Mouse (Mus musculus): ENCODE data around the gene Dgcr8. TPM values are rescaled to one million over a fixed set of nuclear protein-coding genes. Genes with fewer than 3 reads are reported as not detected.
"Not testable (repeated sequence)": the region's sequence is repeated elsewhere in the genome, so short reads cannot be mapped to it uniquely, and the experiment has no call there.

Dgcr8 gene
- polyA plus RNA-seq (2015; fragmentation: Nextera tagmentation; extraction: Ambion mirVana), result 40.0 and 41.9 TPM in 2 replicates

DNA sequence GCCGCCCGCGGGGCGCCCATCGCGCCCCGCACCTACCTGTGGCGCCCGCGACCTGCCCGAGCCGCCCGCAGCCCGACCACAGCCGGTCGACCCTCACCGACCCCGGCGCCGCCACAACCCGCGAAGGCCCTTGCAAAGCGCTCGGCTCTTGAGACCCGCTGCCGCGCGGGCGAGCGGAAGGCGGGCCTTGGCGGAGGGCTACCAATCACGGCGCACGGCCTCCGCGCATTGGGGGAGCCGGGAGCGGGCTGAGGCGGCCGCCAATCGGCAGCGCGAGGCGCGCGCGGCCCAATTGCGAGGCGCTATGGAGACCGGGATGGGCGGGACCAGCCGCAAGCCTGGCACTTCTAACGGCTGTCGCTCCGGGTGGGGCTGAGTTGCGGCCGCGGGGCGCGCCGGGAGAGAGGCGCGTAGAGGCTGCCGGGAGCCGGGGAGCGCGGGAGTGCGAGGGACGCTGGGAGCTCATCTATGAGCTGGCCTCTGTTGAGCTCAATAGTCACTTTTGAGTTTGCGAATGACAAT, at the start of gene Dgcr8:
Gene Dgcr8 (minus strand): TSS at position 180 of the 522 bp plus-strand sequence.
- H3K9ac ChIP-seq, result peak within 1 kb of the TSS; percentile 99
- no peaks in the 10 kb centered on the region for H3K9me3 ChIP-seq
- peak within 1 kb of the TSS; percentile 89 for H3K27ac ChIP-seq
- peak within 1 kb of the TSS; percentile 96 for H3K4me3 ChIP-seq
- H3K4me1 ChIP-seq, result peaks cover 29% of the 10 kb centered on the region
- under 1% methylated on average over 55 of the region's 71 CpGs for WGBS
- ATAC-seq (ENCODE audit: low FRiP score, low read depth), result peak; percentile 99
- H3K36me3 ChIP-seq, result peaks cover 15% of the 10 kb centered on the region
- no peaks in the 10 kb centered on the region for H3K27me3 ChIP-seq
- peak within 1 kb of the TSS; percentile 96 for H3K4me2 ChIP-seq (replicated peaks)

DNA sequence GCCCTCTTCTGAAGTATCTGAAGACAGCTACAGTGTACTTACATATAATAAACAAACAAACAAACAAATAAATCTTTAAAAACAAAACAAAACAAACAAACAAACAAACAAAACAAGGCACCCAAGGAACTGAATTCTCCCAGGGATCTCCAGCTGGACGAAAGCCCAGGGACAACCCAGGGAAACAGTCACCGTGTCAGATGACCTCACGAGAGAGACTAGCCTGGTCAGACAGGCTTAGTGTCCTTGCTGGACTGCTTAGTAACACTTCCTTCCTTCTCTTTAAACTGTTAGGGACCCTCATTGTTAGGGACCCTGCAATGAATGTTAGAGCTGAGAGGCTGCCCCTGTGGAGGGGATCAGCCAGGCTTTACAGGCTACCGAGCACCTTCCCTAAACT, 48.2 kb upstream of the Dgcr8 start:
- WGBS, result 88% methylated on average over 4 of the region's 4 CpGs
- no peaks in the 10 kb centered on the region for H3K9me3 ChIP-seq
- ATAC-seq (ENCODE audit: low FRiP score, low read depth), result no peak

DNA sequence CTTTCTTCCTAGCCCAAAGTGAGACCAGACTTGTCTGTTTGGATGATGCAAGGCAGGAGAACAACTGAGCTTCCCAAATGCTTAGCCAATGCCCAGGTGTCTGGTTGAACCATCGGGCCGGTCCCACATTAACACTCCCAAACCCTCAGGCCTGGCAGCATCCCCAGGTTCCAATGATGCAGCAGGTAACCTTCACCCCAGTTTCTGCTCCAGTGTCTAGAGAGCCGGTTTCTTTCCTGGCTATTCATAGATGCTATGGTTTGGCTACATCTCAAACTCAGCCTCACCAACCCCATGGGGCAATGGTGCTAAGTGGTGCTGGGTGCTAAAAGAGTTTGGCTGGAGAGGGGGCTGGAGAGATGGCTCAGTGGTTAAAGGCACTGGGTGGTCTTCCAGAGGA, 46.9 kb upstream of the Dgcr8 start:
- no peak overlapping the region for H3K4me2 ChIP-seq (replicated peaks)
- no peak overlapping the region for H3K27ac ChIP-seq
- H3K4me1 ChIP-seq, result no peaks in the 10 kb centered on the region
- H3K4me3 ChIP-seq, result no peak overlapping the region
- H3K9ac ChIP-seq, result no peak overlapping the region
- H3K36me3 ChIP-seq, result 0 out of 2 replicates have a peak, but pooled peaks cover 4% of the 10 kb centered on the region
- WGBS, result 90% methylated on average over 3 of the region's 3 CpGs
- no peak for ATAC-seq (ENCODE audit: low FRiP score, low read depth)
- H3K9me3 ChIP-seq, result no peaks in the 10 kb centered on the region
- no peaks in the 10 kb centered on the region for H3K27me3 ChIP-seq

More for the DNA sequence above, 48.2 kb upstream of the Dgcr8 start:
- Histone ChIP-seq H3K9ac (no peak overlapping the region), H3K27ac (no peak overlapping the region), H3K4me1 (no peaks in the 10 kb centered on the region), H3K4me2 (replicated peaks) (no peak overlapping the region), H3K4me3 (no peak overlapping the region), H3K36me3 (no peaks in the 10 kb centered on the region), H3K27me3 (no peaks in the 10 kb centered on the region)

DNA sequence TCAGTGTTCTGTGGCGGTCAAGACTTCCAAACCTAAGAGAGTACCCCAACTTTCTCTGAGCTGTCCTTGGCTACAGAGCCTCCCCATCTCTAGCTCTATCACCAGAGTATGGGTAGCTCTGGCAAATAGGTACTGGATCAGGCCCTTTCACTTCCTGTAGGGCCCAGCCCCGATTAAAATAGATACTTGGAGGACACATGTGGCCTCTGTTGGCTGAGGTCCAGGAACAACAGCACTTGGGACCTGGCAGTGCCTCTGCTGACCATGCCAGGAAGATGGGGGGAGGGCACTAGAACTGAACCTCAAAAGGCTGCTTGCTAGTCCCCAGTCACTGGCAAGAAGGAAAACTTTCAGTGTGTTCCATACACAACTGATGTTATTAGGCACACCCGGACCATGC, 44.9 kb upstream of the Dgcr8 start:
- Histone ChIP-seq H3K27ac (no peak overlapping the region), H3K36me3 (0 out of 2 replicates have a peak, but pooled peaks cover 4% of the 10 kb centered on the region), H3K9me3 (no peaks in the 10 kb centered on the region), H3K4me1 (no peaks in the 10 kb centered on the region), H3K4me2 (replicated peaks) (no peak overlapping the region), H3K9ac (no peak overlapping the region), H3K4me3 (no peak overlapping the region), H3K27me3 (no peaks in the 10 kb centered on the region)
- no peak for ATAC-seq (ENCODE audit: low FRiP score, low read depth)
- 81% methylated on average over 3 of the region's 3 CpGs for WGBS

DNA sequence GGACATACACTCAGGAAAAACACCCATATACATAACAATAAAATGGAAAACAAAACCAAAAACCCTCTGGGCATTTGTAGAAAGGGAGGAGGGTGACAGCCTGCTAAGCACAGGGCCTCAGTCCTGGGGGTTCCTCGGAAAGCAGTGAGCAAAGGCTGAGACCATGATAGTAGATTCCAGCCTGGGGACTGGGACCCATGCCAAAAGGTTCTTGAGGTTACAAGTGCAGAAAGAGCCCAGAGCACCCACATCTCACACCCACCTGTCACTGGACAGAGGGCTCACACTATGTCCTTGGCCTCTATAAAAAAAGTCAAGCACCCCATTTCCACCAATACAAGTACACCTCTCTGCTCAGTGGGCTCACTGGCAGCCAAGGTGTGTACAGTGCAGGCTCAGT, 39.5 kb upstream of the Dgcr8 start:
- Histone ChIP-seq H3K9ac (no peak overlapping the region), H3K4me2 (replicated peaks) (no peak overlapping the region), H3K27me3 (no peaks in the 10 kb centered on the region), H3K36me3 (peaks cover 8% of the 10 kb centered on the region; the same call in 1 of the 2 replicates), H3K4me3 (no peak overlapping the region), H3K27ac (no peak overlapping the region), H3K4me1 (no peaks in the 10 kb centered on the region), H3K9me3 (no peaks in the 10 kb centered on the region)
- ATAC-seq (ENCODE audit: low FRiP score, low read depth), result no peak
- WGBS, result 86% methylated on average over 1 of the region's 1 CpGs

DNA sequence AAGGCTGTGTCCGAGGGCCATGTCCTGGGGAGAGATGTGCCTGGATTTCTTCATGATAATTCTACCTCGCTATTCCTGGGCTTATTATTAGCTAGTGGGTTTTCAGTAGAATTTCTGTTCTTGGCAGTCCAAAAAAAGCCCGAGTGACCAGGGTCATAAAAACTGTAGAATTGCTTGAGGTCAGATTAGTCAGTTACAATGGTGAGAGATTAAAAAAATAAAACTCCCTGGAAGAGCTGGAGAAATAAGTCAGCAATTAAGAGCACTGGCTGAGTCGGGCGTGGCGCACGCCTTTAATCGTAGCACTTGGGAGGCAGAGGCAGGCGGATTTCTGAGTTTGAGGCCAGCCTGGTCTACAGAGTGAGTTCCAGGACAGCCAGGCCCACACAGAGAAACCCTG, 38.9 kb upstream of the Dgcr8 start:
- ATAC-seq (ENCODE audit: low FRiP score, low read depth), result no peak
- H3K36me3 ChIP-seq, result peaks cover 8% of the 10 kb centered on the region; the same call in 1 of the 2 replicates
- no peaks in the 10 kb centered on the region for H3K27me3 ChIP-seq
- H3K9me3 ChIP-seq, result no peaks in the 10 kb centered on the region
- H3K4me1 ChIP-seq, result no peaks in the 10 kb centered on the region
- 93% methylated on average over 9 of the region's 9 CpGs for WGBS
- no peak overlapping the region for H3K9ac ChIP-seq
- H3K4me2 ChIP-seq (replicated peaks), result no peak overlapping the region
- no peak overlapping the region for H3K27ac ChIP-seq
- no peak overlapping the region for H3K4me3 ChIP-seq

DNA sequence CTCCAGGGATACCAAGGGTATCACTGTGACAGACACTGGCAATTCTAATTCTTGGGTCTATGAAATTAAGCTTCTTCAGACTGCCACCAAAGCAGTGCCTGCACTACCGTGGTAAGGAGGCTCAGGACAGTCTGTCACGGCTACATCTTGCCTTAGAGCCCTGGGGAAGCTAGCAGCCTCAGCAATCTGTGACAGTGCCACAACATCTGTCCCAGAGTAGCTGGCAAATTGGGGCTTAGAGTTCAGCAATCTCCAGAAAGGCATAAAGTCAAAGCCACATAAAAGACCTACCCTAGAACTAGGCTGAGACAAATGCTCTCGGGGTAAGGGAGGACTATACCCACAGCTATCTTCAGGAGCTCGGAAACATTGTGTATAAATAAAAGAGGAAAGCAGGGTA, 36.7 kb upstream of the Dgcr8 start:
- Histone ChIP-seq H3K9ac (no peak overlapping the region), H3K27me3 (no peaks in the 10 kb centered on the region), H3K36me3 (peaks cover 4% of the 10 kb centered on the region; the same call in 1 of the 2 replicates), H3K4me1 (no peaks in the 10 kb centered on the region), H3K4me3 (no peak overlapping the region), H3K9me3 (no peaks in the 10 kb centered on the region), H3K27ac (no peak overlapping the region), H3K4me2 (replicated peaks) (no peak overlapping the region)
- no peak for ATAC-seq (ENCODE audit: low FRiP score, low read depth)
- WGBS, result 81% methylated on average over 4 of the region's 4 CpGs

DNA sequence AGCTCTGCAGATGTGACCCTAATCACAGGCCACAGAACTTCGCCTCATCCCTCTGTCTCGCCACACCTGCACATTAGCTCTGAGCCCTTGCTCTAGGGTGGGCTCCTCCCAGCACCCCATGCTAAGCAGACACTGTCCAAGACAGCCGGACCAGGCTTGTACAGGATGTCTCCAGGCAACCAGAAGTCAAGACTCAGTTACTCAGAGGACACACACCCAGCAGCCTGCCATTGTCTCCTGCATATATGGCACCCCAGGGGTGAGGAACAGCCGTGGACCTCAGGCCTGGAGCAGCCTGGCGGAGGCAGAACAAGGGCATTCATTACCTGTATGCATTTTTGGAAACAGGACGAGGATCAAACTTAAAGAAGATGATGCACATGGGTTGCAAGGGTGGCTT, 35.0 kb upstream of the Dgcr8 start:
- no peak overlapping the region for H3K4me2 ChIP-seq (replicated peaks)
- H3K27ac ChIP-seq, result no peak overlapping the region
- H3K27me3 ChIP-seq, result no peaks in the 10 kb centered on the region
- WGBS, result 82% methylated on average over 6 of the region's 6 CpGs
- no peaks in the 10 kb centered on the region for H3K9me3 ChIP-seq
- H3K4me3 ChIP-seq, result no peak overlapping the region
- H3K9ac ChIP-seq, result no peak overlapping the region
- H3K4me1 ChIP-seq, result no peaks in the 10 kb centered on the region
- no peak for ATAC-seq (ENCODE audit: low FRiP score, low read depth)
- H3K36me3 ChIP-seq, result peaks cover 7% of the 10 kb centered on the region; the same call in 1 of the 2 replicates

DNA sequence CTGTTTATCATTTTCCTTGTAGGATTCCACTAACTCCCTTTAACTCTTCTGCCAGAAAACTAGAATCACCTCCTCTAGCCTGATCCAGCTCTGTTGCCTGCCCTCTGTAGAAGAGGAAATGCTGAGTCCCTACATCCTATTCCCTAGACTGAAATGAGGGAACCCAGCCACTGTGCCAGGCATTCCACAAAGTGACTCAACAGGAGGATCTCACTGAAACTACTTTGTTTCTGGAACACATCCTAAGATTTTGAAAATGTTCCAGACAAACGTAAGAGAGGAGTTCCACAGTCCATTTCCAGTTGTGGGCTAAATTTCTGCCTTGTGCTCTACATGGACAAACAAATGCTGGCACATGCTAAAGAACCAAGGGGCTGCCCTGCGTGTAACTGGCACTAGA, 34.4 kb upstream of the Dgcr8 start:
- Histone ChIP-seq H3K9me3 (no peaks in the 10 kb centered on the region), H3K9ac (no peak overlapping the region), H3K4me2 (replicated peaks) (no peak overlapping the region), H3K4me1 (no peaks in the 10 kb centered on the region), H3K36me3 (peaks cover 7% of the 10 kb centered on the region; the same call in 1 of the 2 replicates), H3K27me3 (no peaks in the 10 kb centered on the region), H3K27ac (no peak overlapping the region), H3K4me3 (no peak overlapping the region)
- no peak for ATAC-seq (ENCODE audit: low FRiP score, low read depth)
- WGBS, result 83% methylated on average over 2 of the region's 2 CpGs

DNA sequence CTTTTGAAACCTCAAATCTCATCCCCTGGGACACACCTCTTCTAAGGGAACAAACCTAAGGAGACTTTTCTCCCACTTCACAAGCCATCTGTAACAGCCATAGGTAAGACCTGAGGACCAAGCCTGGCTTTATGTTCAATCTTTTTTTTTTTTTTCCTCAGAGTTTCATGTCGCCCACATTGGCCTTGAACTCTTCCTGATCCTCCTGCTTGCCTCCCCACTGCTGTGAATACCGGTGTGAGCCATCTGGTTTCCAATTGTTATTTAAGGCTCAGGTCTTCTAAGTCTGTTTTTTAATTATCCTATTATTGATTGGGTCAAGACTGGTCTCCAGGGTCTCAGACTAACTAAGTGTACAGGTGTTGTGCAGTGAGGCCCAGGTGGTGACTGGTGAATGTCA, 32.4 kb upstream of the Dgcr8 start:
- Histone ChIP-seq H3K4me3 (no peak overlapping the region), H3K27ac (no peak overlapping the region), H3K36me3 (peaks cover 7% of the 10 kb centered on the region; the same call in 1 of the 2 replicates), H3K27me3 (no peaks in the 10 kb centered on the region), H3K9me3 (no peaks in the 10 kb centered on the region), H3K9ac (no peak overlapping the region), H3K4me2 (replicated peaks) (no peak overlapping the region), H3K4me1 (no peaks in the 10 kb centered on the region)
- no peak for ATAC-seq (ENCODE audit: low FRiP score, low read depth)
- 71% methylated on average over 2 of the region's 2 CpGs for WGBS

DNA sequence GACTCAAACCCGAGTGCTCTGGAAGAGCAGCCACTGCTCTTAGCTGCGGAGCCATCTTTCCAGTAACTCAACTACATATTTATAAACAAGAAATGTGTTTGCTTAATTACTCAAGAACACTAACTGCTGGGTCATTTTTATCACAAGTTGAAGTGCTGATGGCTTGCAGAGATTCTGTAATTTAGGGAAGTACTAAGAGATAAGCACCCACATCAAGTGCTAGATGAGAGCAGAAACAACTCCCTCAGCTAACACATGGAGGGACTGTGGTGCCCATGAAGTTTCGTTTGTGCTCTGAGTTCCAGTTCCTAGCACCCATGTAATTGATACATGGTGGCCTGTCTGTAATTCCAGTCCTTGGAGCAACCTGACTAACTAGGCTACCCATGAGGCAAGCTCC, 29.9 kb upstream of the Dgcr8 start:
- Histone ChIP-seq H3K9ac (no peak overlapping the region), H3K36me3 (peaks cover 5% of the 10 kb centered on the region; the same call in 1 of the 2 replicates), H3K4me1 (no peaks in the 10 kb centered on the region), H3K27ac (no peak overlapping the region), H3K4me2 (replicated peaks) (no peak overlapping the region), H3K27me3 (no peaks in the 10 kb centered on the region), H3K4me3 (no peak overlapping the region), H3K9me3 (no peaks in the 10 kb centered on the region)
- ATAC-seq (ENCODE audit: low FRiP score, low read depth), result no peak
- 82% methylated on average over 3 of the region's 3 CpGs for WGBS

DNA sequence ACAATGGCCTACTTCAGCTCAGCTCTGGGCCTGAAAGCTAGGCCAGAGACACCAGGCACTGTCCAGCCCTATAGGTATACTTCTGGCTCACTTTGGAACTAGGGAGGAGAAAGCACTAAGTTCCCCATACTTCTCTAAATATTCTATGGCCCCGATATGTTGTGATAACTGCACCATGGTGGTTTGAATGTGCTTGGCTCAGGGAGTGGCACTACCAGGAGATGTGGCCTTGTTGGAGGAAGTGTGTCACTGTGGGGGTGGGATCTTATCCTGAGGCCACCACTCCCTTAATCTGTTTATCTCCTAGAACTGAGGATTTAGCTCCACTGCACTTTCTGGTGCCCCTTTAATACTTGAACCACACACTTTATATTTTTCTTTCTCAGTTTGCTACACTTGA, 19.1 kb upstream of the Dgcr8 start:
- ATAC-seq (ENCODE audit: low FRiP score, low read depth), result no peak
- Histone ChIP-seq H3K9ac (no peak overlapping the region), H3K36me3 (no peaks in the 10 kb centered on the region; the same call in none of the 2 replicates), H3K4me1 (no peaks in the 10 kb centered on the region), H3K4me3 (no peak overlapping the region), H3K27ac (no peak overlapping the region), H3K9me3 (no peaks in the 10 kb centered on the region), H3K4me2 (replicated peaks) (no peak overlapping the region), H3K27me3 (no peaks in the 10 kb centered on the region)
- 84% methylated on average over 1 of the region's 1 CpGs for WGBS

DNA sequence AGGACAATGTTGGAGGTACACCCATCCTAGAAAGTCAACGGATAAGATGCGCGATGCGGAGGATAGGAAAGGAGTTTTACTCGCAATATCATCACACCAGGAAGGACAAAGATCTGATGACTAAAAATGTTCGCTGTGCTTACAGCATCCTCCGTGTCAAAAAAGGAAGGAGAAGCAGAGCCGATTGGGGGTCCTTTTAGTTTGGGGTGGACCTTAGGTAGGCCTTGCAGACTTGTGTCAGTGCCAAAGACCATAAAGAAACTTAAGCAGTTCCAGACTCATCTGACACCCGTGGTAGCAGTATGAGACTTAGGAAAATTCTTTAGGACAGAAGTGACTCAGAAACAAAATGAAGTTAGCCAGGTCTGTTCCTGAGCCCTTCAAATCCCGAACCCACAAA, 568 bp upstream of the Dgcr8 start:
- peak overlapping the region; percentile 51 for H3K9ac ChIP-seq
- H3K36me3 ChIP-seq, result peaks cover 10% of the 10 kb centered on the region
- 1% methylated on average over 10 of the region's 10 CpGs for WGBS
- H3K4me2 ChIP-seq (replicated peaks), result peak overlapping the region; percentile 96
- H3K4me3 ChIP-seq, result peak overlapping the region; percentile 96
- not testable (repeated sequence) for H3K9me3 ChIP-seq, H3K27me3 ChIP-seq
- ATAC-seq (ENCODE audit: low FRiP score, low read depth), result 0 out of 2 replicates have a peak, but pooled peaks have one; percentile 1
- peaks cover 29% of the 10 kb centered on the region for H3K4me1 ChIP-seq
- H3K27ac ChIP-seq, result peak overlapping the region; percentile 67; the same call in 1 of the 2 replicates
